Mouse (Mus musculus): ENCODE measurements around the gene Cfap100.

Cfap100 gene

GRCm38 (mm10) chr6:90457421-90457820, 28.8 kb upstream of the Cfap100 start:
- DNase-seq: peak; percentile 43

- no peak for DNase-seq
These were observed 25.2 kb upstream of the Cfap100 start for GRCm38 (mm10) chr6:90453751-90454150.

GRCm38 (mm10) chr6:90452603-90453002, 24.0 kb upstream of the Cfap100 start:
- no peak for DNase-seq

- DNase-seq: no peak
These were observed 22.9 kb upstream of the Cfap100 start for GRCm38 (mm10) chr6:90451512-90451911.

GRCm38 (mm10) chr6:90450697-90451096, 22.1 kb upstream of the Cfap100 start:
- DNase-seq: peak; percentile 96

- peak; percentile 97 for DNase-seq
These were observed 21.6 kb upstream of the Cfap100 start for GRCm38 (mm10) chr6:90450179-90450578.

- DNase-seq: no peak
These were observed 18.3 kb upstream of the Cfap100 start for GRCm38 (mm10) chr6:90446883-90447282.

GRCm38 (mm10) chr6:90437041-90437440, 8.4 kb upstream of the Cfap100 start:
- DNase-seq: no peak

GRCm38 (mm10) chr6:90436192-90436907, 7.8 kb upstream of the Cfap100 start:
- no peak for DNase-seq

GRCm38 (mm10) chr6:90435195-90435618, 6.6 kb upstream of the Cfap100 start:
- peak; percentile 96 for DNase-seq

GRCm38 (mm10) chr6:90434687-90435086, 6.1 kb upstream of the Cfap100 start:
- DNase-seq: no peak

GRCm38 (mm10) chr6:90431487-90431886, 2.9 kb upstream of the Cfap100 start:
- no peak for DNase-seq

- DNase-seq: no peak
These were observed 1.3 kb upstream of the Cfap100 start for GRCm38 (mm10) chr6:90429911-90430310.

GRCm38 (mm10) chr6:90426003-90426402, 2.6 kb downstream of the Cfap100 start:
- no peak for DNase-seq

GRCm38 (mm10) chr6:90425361-90425760, 3.2 kb downstream of the Cfap100 start:
- DNase-seq: peak; percentile 53

GRCm38 (mm10) chr6:90422565-90422964, 6.0 kb downstream of the Cfap100 start:
- peak; percentile 88 for DNase-seq

GRCm38 (mm10) chr6:90411926-90412325, 16.7 kb downstream of the Cfap100 start:
- DNase-seq: no peak

GRCm38 (mm10) chr6:90410972-90411371, 17.6 kb downstream of the Cfap100 start:
- DNase-seq: peak; percentile 26

- no peak for DNase-seq
These were observed 20.0 kb downstream of the Cfap100 start for GRCm38 (mm10) chr6:90408632-90409031.

- DNase-seq: no peak
These were observed 31.3 kb downstream of the Cfap100 start for GRCm38 (mm10) chr6:90397291-90397690.

GRCm38 (mm10) chr6:90395751-90396150, 32.8 kb downstream of the Cfap100 start:
- DNase-seq: no peak

- peak; percentile 45 for DNase-seq
These were observed 34.6 kb downstream of the Cfap100 start for GRCm38 (mm10) chr6:90393948-90394347.

- no peak for DNase-seq
These were observed 38.0 kb downstream of the Cfap100 start for GRCm38 (mm10) chr6:90390629-90391028.

GRCm38 (mm10) chr6:90381465-90381864, 47.1 kb downstream of the Cfap100 start:
- no peak for DNase-seq

- DNase-seq: no peak
These were observed 50.9 kb downstream of the Cfap100 start for GRCm38 (mm10) chr6:90377708-90378107.
